Mouse (Mus musculus) embryo, embryonic 9.5 days (tissue): Measurements from ENCODE around the gene Grin3b.
A peak's percentile ranks its signal among the peaks of the same experiment; 100 is the strongest.
"Not testable (repeated sequence)": the region's sequence is repeated elsewhere in the genome, so short reads cannot be mapped to it uniquely, and the experiment has no call there.

ENCODE experiments used
- DNase-seq: peaks from one replicate; pipeline ENCODE4 v3.0.0-alpha.2; 2017; ENCODE audit errors: extremely low spot score

The Grin3b gene

GRCm38 (mm10) chr10:79936284-79936910 lies 34.1 kb upstream of the Grin3b start:
- no peak for DNase-seq

GRCm38 (mm10) chr10:79936911-79937441 lies 33.5 kb upstream of the Grin3b start:
- no peak for DNase-seq

- DNase-seq: no peak
Observed at GRCm38 (mm10) chr10:79937775-79938526, 32.6 kb upstream of the Grin3b start.

GRCm38 (mm10) chr10:79940749-79941148 lies 29.8 kb upstream of the Grin3b start:
- no peak for DNase-seq

GRCm38 (mm10) chr10:79942988-79943387 lies 27.5 kb upstream of the Grin3b start:
- no peak for DNase-seq

GRCm38 (mm10) chr10:79943471-79943901 lies 27.0 kb upstream of the Grin3b start:
- no peak for DNase-seq

- DNase-seq: peak; percentile 80
Observed at GRCm38 (mm10) chr10:79945507-79946234, 24.8 kb upstream of the Grin3b start.

GRCm38 (mm10) chr10:79946752-79947322 lies 23.7 kb upstream of the Grin3b start:
- peak; percentile 70 for DNase-seq

- DNase-seq: no peak
Observed at GRCm38 (mm10) chr10:79947502-79947901, 23.0 kb upstream of the Grin3b start.

GRCm38 (mm10) chr10:79949873-79950272 lies 20.6 kb upstream of the Grin3b start:
- DNase-seq: no peak

- no peak for DNase-seq
Observed at GRCm38 (mm10) chr10:79950661-79951060, 19.9 kb upstream of the Grin3b start.

GRCm38 (mm10) chr10:79953946-79954345 lies 16.6 kb upstream of the Grin3b start:
- no peak for DNase-seq

GRCm38 (mm10) chr10:79955691-79956090 lies 14.8 kb upstream of the Grin3b start:
- no peak for DNase-seq

GRCm38 (mm10) chr10:79956643-79957154 lies 13.8 kb upstream of the Grin3b start:
- DNase-seq: peak; percentile 64

GRCm38 (mm10) chr10:79958140-79958816 lies 12.2 kb upstream of the Grin3b start:
- DNase-seq: peak; percentile 87

- not testable (repeated sequence) for DNase-seq
Observed at GRCm38 (mm10) chr10:79959412-79959811, 11.1 kb upstream of the Grin3b start.

- peak; percentile 100 for DNase-seq
Observed at GRCm38 (mm10) chr10:79959847-79960601, 10.5 kb upstream of the Grin3b start, which contains the start of gene Wdr18. Gene Wdr18, plus strand, starts transcription at chr10:79960152.

- DNase-seq: no peak
Observed at GRCm38 (mm10) chr10:79960671-79961294, 9.7 kb upstream of the Grin3b start.

GRCm38 (mm10) chr10:79964727-79965126 lies 5.8 kb upstream of the Grin3b start:
- DNase-seq: no peak

- no peak for DNase-seq
Observed at GRCm38 (mm10) chr10:79965325-79965724, 5.2 kb upstream of the Grin3b start.
